Mouse (Mus musculus) spleen, postnatal 36 days (tissue): Measurements from ENCODE around the gene Asic2.

Source experiments
- DNase-seq, 2 experiments: peaks; one replicate each; pipeline ENCODE4 v3.0.0; 2022; ENCODE audit warnings: low spot score in 2 of 2, mixed read lengths in 1 of 2

The Asic2 gene

DNA sequence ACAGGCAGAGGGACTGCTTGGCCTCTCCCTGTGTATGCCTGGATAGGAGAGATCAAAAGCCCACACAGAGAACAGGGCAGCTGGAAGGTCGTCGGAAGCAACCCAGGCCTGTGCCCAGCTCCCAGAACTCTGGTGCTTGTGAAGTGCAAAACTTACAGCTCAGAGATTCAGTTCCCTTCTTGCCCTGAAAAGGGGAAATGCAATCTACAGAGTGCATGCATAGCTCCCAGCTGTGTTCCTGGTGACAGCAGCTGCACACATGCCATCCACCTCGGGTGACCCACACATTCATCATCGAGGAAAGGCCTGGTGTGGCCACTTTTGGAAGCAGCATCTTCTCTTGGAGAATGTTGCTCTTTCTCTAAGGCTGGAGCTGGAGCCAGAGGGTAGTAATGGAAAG lies 13.9 kb downstream of the Asic2 start:
- peak; percentile 14 to 22 for DNase-seq

GRCm38 (mm10) chr11:81948021-81948420 lies 20.2 kb downstream of the Asic2 start:
- DNase-seq, result peak in 1 of 2 experiments; percentile 7

GRCm38 (mm10) chr11:81942167-81942566 lies 26.1 kb downstream of the Asic2 start:
- DNase-seq, result no peak

DNA sequence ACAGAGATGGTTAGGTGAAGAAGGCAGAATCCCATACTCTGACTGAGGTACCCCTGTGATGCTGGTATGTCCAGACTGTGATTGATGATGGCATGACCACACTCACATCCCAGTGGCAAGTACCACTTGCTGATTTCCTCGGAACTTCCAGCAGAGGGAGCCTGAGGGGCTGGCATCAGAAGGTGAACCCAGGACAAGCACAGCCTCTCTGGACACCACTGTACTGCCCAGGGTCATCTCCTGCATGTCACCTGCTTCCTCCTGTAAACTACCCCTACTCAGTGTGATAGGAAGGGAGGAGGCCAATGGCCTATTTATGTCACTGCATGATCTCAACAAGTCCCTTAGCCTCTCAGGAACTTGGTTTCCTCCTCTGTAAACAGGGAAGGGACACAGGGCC lies 27.3 kb downstream of the Asic2 start:
- no peak for DNase-seq

- no peak for DNase-seq
Measured at GRCm38 (mm10) chr11:81937516-81937915, 30.7 kb downstream of the Asic2 start.

DNA sequence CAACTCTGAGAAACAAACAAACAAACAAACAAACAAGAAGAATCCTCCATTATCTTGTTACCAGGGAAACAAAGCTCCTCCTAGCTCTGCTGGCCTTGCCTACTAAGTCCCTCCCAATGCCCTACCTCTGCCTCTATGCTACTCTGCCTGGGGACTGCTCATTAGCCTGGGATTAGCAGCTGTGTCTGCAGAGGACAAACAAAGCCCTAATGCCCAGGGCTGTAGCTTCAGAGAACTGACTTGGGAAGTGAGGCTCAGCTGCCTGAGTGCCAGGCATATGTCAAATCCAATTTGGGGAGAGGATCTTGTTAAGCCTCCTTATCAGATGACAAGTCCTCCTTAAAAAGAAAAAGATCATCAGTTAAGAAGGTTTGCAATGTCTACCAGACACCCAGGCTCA lies 41.9 kb downstream of the Asic2 start:
- DNase-seq, result no peak

DNA sequence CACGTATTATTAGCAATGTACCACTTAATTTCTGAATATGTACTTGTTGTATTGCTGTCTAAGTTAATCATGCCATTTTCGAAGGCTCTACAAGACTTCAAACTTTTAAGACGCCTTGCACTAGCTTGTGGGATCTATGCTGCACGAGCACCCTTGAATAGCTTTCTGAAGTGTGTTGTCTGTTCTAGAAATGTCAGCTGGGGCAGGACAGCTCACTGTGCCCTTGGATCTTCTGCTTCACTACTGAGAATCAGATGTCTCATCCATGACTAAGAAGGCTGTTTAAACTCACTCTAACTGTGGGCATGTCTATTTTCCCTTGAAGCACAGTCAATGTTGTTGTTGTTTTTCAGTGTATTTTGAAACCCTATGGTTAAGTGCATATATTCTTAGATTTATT lies 44.6 kb downstream of the Asic2 start:
- DNase-seq, result no peak

- no peak for DNase-seq
Measured at GRCm38 (mm10) chr11:81923096-81923495, 45.2 kb downstream of the Asic2 start.

DNA sequence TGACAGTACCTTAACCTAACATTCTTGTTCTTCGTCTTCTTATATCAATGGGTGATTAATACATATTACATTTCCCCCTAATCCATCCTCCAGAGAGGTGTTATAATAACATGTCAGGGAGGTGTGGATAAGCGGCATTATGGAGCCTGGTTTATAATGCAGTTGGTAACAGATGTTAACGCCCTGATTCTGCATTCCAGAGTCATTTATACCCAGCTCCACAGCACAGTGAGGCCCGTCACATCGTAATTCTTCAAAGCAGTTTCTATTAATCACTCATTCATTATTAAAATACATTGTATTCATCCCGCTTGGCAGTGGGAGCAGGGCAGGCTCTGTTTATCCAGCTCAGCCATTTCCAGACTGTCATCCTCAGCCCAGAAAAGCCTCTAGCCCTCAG lies 52.8 kb downstream of the Asic2 start:
- DNase-seq, result no peak

DNA sequence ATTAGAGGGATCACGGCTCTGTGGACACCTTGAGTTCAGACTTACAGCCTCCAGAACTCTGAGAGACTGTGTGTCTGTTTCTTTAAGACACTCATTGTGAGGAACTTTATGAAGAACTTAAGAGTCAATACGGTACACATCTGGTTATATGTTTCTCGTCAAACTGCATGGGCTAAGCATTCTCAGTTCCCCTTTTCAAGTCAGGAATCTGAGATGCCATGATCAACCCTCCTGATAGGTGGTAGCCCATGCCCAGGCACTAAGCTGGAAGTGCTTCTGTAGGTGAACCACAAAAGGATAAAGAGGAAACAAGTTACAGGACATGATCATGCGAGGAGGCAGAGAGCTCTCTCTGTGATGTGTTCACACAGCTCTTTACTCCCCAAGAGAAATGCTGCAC lies 55.2 kb downstream of the Asic2 start:
- DNase-seq, result peak; percentile 1 to 16

DNA sequence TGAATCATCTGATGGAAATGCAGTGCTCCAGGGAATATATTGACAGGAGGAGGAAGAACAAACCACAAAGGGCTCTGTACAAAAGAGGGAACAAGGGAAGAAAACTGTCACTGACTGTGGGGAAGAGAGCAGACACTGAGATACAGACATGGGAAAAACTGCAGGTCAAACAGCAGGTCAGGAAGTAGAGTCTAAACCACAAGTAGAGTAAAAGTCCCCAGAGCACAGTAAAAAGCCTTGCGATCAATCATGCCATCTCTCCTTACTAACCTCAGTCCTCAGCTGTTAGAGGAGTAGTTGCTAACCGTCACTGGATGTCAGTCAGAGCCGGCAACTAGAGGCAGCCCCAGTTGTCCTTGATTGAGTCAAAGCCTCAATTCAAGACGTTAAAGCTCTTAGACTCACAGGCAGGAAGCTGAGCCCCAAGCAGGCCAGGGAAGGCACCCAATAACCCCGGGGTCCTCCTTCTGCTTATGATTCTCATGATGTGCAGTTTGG lies 58.8 kb downstream of the Asic2 start:
- peak in 1 of 2 experiments; percentile 5 for DNase-seq

- no peak for DNase-seq
Measured at GRCm38 (mm10) chr11:81908760-81909159, 59.5 kb downstream of the Asic2 start.

DNA sequence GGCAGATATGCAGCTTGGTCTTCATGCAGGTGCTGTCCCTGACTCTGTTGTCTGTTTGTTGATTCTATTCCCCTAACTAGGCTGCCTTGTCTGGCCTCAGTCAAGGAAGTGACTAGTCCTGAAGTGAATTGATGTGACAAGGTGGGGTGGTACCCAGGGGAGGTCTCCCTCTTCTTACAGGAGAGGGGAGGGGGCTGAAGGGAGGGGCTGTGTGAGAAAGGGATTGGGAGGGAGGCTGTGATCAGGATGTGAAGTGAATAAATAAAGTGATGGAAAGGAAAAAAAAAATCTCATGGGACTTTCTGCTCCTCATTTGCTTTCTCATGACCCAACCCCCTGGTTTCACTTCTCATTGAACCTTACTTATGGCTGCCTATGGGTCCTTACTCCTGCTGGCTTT lies 65.9 kb downstream of the Asic2 start:
- peak; percentile 22 to 38 for DNase-seq

DNA sequence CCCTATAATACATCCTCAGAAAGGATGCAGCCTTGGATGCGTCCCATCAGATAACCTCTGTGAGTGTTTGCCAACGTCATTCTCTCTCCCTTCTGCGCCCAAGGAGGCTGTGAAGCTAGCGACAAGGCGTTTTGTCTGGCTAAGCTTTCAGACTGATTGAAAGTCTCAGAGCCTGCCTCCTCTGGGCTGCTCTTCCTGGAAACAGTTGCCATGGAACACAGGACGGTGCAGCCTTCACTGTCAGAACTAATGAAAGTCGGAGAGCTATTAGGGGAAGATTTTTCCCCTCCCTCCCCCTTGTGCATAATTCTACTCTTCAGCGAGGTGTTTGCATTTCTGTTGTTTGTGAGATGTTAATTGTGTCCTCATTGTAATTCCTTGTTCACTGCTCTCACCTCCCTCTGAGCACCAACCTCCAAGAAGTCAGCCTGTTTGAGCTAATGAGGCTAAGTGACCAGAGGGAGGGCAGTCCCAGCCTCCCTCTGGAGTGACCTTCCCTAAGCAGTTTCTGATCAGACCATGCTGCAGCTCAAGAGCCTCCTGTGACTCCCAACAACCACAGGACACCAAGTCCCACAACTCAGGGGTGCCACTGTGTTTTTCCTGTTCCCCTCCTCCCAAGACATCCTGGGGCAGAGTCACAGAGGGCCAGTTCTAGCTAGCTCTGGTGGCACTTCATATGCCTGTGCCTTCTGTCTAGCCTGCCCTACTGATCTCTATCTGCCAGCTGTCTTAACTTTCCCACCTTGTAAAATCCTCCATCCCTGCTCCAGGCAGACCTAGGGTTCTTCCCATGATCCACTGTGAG lies 70.5 kb downstream of the Asic2 start:
- DNase-seq, result no peak

DNA sequence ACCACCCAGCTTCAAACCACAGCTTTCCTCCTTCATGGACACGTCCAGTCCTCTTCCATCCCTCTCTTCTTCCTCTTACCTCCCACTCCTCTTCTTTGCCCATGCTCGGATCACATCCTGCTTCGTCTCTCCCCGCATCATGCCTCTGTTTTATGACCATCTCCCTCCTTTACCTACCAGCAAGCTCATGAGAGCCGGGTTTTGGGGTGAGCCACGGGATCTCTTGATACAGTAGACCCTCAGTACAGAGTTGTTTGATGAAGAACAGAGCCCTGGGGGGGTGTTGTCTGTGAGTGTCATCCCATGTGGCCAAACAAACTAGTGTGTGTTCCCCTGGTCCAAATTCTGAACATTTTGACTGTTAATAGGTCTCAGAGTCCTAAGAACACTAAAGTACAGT lies 71.7 kb downstream of the Asic2 start:
- no peak for DNase-seq

DNA sequence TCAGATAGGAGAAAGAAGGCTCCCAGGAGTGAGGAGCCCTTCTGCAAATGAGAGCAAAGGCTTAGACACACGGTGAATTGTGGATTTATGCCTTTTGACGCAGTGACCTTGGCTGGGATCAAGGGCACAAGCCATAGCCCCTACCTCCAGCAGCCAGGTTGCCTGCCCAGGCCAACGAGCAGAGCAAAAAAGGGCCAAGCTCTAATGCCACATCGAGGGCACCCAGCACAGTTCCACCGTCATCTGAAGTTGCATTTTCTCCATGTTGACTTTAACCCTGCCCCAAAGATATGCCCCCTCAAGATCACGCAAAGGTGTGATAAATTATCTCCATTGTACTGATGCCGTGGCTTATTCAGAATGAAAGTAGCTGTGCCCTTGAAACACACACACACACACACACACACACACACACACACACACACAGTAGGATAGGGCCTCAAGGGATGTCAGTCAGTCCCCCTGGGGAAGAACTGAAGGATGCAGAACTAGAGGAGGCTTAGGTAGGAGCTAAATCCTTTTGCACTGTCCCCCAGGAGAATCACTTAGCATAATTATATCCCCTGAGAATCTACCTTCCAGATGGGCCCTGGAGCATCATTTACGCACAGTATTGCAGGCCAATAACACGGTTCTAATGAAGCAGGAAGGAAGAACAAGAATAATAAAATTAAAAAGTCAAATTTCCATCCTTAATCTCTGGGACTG lies 96.6 kb downstream of the Asic2 start:
- no peak for DNase-seq

GRCm38 (mm10) chr11:81865661-81866382 lies 102.4 kb downstream of the Asic2 start:
- DNase-seq, result no peak

GRCm38 (mm10) chr11:81860250-81860972 lies 107.8 kb downstream of the Asic2 start, which contains the start of gene 5530401A14Rik:
Gene 5530401A14Rik, plus strand, starts transcription at chr11:81860673.
- no peak for DNase-seq

DNA sequence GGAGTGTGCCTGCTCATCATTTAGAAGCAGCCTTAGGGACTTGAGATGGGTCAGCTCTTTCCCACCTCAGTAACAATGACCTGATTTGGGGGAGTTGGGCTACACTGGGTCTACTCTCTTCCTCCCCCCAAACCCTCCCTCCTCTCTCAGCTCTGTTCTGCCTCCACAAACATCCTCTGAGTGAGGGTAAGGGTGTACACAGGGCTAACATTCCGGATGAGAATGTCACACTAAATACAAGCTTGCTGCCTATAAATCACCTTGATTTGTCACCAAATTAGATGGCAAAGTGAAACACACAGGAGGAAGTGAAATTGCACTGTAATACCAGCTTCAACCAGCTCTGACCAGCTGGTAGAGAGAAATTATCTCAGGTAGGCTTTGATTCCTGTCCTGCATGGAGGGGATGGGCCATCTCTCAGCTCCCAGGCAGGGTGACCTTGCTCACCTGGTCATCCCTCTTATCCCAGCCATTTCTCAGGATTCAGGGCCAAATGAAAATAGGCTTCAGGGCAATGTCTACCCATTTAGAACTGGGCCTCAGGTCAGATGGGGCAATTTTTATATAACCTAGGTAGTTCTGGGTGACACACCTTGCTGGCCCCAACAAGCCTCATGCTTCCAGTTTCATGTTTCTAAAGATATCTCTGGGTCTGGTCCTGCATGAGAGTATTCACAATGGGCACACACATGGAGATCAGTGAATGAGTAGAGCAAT lies 120.3 kb downstream of the Asic2 start:
- peak in 1 of 2 experiments; percentile 6 for DNase-seq

DNA sequence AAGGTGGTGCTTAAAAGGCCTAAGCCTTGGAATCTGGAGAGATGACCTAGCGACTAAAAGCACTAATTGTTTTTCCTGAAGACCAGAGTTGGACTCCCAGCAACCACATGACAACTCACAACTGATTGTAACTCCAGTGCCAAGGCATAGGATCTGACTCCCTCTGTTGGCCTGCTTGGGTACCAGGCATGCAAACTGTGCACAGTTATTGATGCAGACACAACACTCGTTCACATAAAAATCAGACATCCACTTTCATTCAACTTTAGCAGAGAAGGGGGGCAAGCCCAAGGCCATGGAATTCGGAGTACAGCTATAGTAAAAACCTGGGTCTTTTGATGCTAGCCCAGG lies 122.6 kb downstream of the Asic2 start:
- no peak for DNase-seq
